Mouse (Mus musculus): ENCODE measurements around the gene Ostc. TPM values are rescaled to one million over a fixed set of nuclear protein-coding genes. Genes with fewer than 3 reads are reported as not detected.

Ostc gene
- 368 and 380 TPM in 2 replicates for polyA plus RNA-seq (2014; fragmentation: Nextera tagmentation; extraction: Ambion mirVana)

DNA sequence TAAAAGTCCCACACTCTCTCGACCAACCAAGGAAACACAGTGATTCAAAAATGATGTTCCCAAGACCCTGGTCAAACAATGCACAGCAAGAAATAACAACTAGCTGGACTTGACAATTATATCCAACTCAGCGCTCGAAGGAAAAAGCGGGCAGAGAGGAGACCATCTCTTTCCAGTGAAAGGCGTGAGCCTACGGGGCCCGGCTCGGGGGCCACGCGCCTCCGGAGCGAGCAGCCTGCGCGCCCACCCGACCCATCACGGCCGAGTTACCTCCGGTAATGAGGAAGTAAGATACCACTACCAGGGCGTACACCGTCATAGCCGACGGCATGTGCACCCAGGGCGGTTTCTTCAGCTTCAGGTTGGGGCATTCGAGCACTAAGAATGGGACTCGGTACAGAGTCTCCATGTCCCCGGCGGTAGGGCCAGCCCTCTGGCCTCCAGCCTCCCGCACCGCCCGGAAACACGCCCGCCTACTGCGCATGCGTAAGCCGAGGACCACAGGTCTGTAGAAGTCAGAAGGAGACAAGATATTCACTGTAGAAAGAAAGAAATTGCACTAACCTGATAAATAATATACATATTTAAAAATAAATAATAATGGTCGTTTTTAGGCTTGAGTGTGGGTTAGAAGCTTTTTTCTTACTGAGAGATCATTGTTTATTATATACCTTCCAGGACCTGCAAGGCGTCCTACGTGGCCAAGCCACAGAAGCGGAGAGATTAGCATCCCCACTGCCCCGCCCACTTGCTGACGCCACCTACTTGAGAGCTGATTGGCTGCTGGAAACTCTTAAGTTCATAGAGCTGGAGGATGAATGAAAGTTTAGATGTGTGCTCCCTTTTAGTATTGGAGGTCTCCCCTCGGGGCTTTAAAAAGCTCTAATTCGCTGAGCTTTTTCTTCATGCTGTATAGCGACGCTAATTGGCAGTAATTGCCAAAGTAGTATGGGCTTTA, at the start of gene Ostc:
Ostc (minus strand) TSS at position 478 of the 958 bp plus-strand sequence.
- peak; percentile 97 for ATAC-seq (replicated peaks; ENCODE audit: low FRiP score, low TSS enrichment, low read depth)

DNA sequence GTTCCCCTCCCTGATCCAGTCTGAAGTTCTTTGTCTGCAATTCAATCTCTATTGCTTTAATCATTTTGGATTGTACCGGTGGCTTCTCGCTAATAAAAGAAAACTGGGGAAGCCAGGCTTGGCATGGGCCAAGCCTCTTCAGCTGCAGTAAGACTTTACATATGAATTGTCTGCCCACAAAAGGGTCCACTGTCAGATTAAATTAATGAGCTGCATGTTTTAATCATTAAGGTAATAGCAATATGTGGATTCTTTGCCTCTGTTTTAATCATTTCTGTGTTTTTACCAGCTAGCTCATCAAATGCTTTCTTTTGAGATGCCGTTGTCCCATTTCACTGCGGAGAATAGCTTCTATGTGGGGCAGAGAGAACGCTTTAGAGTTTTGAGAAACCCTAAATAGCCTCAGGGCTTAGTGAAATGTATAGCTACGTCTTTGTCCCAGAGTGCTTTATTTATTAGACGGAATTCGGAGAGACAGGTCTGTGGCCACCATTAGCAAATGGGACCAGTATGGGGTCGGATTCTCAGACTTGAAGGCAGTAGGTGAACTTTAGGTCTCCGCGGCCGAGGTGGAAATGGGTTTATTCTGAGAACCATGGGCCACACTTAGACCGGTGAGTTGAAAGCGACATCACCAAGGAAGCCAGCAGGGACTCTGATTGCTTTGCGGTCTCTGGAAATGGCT, 49.1 kb upstream of the Ostc start:
- WGBS, result 80% methylated on average over 15 of the region's 15 CpGs
- Histone ChIP-seq H3K9me3 (ENCODE audit: control insufficient read depth, low read length) (no peaks in the 10 kb centered on the region), H3K4me1 (replicated peaks; ENCODE audit: control insufficient read depth, insufficient read depth, low read length) (no peaks in the 10 kb centered on the region), H3K9ac (ENCODE audit: low read length) (no peak overlapping the region), H3K36me3 (ENCODE audit: control insufficient read depth, insufficient read depth, low read length) (no peaks in the 10 kb centered on the region), H3K4me3 (ENCODE audit: low read depth, low read length) (no peak overlapping the region), H3K27me3 (replicated peaks; ENCODE audit: control insufficient read depth, insufficient read depth, low read length) (no peaks in the 10 kb centered on the region), H3K4me2 (ENCODE audit: low read length) (no peak overlapping the region), H3K27ac (ENCODE audit: low read depth) (no peak overlapping the region)
- no peak for DNase-seq (ENCODE audit: low spot score)
- ATAC-seq (replicated peaks; ENCODE audit: low FRiP score, low TSS enrichment, low read depth), result no peak

More for the DNA sequence above, at the start of gene Ostc:
- Histone ChIP-seq H3K4me2 (ENCODE audit: low read length) (peak within 1 kb of the TSS; percentile 91), H3K27me3 (replicated peaks; ENCODE audit: control insufficient read depth, insufficient read depth, low read length) (no peaks in the 10 kb centered on the region), H3K9me3 (ENCODE audit: control insufficient read depth, low read length) (no peaks in the 10 kb centered on the region), H3K4me3 (ENCODE audit: low read depth, low read length) (peak within 1 kb of the TSS; percentile 93), H3K9ac (ENCODE audit: low read length) (peak within 1 kb of the TSS; percentile 89), H3K27ac (ENCODE audit: low read depth) (peak within 1 kb of the TSS; percentile 88), H3K4me1 (replicated peaks; ENCODE audit: control insufficient read depth, insufficient read depth, low read length) (peaks cover 12% of the 10 kb centered on the region), H3K36me3 (ENCODE audit: control insufficient read depth, insufficient read depth, low read length) (peaks cover 11% of the 10 kb centered on the region)
- DNase-seq (ENCODE audit: low spot score), result peak; percentile 96
- 0% methylated on average over 45 of the region's 45 CpGs for WGBS

DNA sequence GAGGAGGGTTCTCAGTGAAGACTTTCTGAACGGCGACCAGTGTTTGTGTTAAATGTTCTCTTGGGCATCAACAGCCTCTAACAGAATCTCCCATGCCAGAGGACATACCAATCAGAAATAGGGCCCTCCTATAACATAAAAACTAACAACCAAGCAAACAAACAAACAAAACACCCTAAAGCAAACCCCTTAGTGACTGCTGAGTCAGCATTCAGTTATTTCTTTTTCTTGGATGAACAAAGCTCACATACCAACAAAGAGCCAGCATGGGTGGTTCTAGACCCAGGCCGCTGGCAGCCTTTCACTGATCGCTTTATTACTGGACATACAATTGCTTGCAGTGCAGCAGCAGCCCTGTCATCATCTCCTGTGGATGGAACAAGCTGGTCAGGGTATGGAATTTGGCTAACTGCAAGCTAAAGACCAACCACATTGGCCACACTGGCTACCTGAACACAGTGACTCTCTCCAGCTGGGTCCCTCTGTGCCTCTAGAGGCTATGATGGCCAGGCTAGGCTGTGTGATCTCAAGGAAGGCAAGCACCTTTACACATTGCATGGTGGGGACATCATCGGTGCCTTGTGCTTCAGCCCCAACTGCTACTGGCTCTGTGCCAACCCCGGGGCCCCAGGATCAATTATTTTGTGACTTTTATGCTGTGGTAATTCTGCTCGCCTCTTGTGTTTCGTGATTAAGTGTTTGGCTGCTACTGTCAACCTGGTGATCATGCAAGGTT, 48.0 kb upstream of the Ostc start:
- H3K36me3 ChIP-seq (ENCODE audit: control insufficient read depth, insufficient read depth, low read length), result no peaks in the 10 kb centered on the region
- no peaks in the 10 kb centered on the region for H3K27me3 ChIP-seq (replicated peaks; ENCODE audit: control insufficient read depth, insufficient read depth, low read length)
- H3K4me1 ChIP-seq (replicated peaks; ENCODE audit: control insufficient read depth, insufficient read depth, low read length), result no peaks in the 10 kb centered on the region
- no peak overlapping the region for H3K4me3 ChIP-seq (ENCODE audit: low read depth, low read length)
- no peak for DNase-seq (ENCODE audit: low spot score)
- no peak overlapping the region for H3K27ac ChIP-seq (ENCODE audit: low read depth)
- WGBS, result 81% methylated on average over 8 of the region's 8 CpGs
- ATAC-seq (replicated peaks; ENCODE audit: low FRiP score, low TSS enrichment, low read depth), result no peak
- H3K9me3 ChIP-seq (ENCODE audit: control insufficient read depth, low read length), result no peaks in the 10 kb centered on the region
- H3K9ac ChIP-seq (ENCODE audit: low read length), result no peak overlapping the region
- no peak overlapping the region for H3K4me2 ChIP-seq (ENCODE audit: low read length)

DNA sequence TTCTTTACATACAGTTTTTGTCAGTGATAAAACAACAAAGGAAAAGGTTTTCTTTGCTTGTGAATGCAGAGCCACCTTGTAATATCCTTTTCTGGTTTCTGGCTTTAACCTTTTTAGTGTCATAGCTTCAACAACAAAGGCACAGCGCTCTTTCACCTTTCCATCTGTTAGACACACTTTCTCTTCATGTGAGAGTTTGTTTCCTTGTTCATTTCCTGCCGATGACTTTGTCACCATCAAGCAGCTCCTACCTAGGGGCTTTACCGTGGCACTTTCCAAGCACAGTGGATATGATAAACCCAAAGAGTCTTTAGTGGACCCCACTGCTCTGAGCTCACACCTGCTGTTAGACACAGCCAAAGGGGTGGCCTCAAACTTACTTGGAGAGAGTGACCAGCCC, 40.0 kb upstream of the Ostc start:
- Histone ChIP-seq H3K36me3 (ENCODE audit: control insufficient read depth, insufficient read depth, low read length) (no peaks in the 10 kb centered on the region), H3K9ac (ENCODE audit: low read length) (no peak overlapping the region), H3K4me3 (ENCODE audit: low read depth, low read length) (no peak overlapping the region), H3K27me3 (replicated peaks; ENCODE audit: control insufficient read depth, insufficient read depth, low read length) (no peaks in the 10 kb centered on the region), H3K4me1 (replicated peaks; ENCODE audit: control insufficient read depth, insufficient read depth, low read length) (no peaks in the 10 kb centered on the region), H3K4me2 (ENCODE audit: low read length) (no peak overlapping the region), H3K27ac (ENCODE audit: low read depth) (no peak overlapping the region), H3K9me3 (ENCODE audit: control insufficient read depth, low read length) (no peaks in the 10 kb centered on the region)
- ATAC-seq (replicated peaks; ENCODE audit: low FRiP score, low TSS enrichment, low read depth) (no peak), DNase-seq (ENCODE audit: low spot score) (no peak)
- WGBS, result 87% methylated on average over 3 of the region's 3 CpGs

- no peaks in the 10 kb centered on the region for H3K9me3 ChIP-seq (ENCODE audit: control insufficient read depth, low read length)
- no peaks in the 10 kb centered on the region for H3K4me1 ChIP-seq (replicated peaks; ENCODE audit: control insufficient read depth, insufficient read depth, low read length)
- WGBS, result 79% methylated on average over 10 of the region's 10 CpGs
- H3K36me3 ChIP-seq (ENCODE audit: control insufficient read depth, insufficient read depth, low read length), result no peaks in the 10 kb centered on the region
- H3K4me3 ChIP-seq (ENCODE audit: low read depth, low read length), result no peak overlapping the region
- no peak overlapping the region for H3K4me2 ChIP-seq (ENCODE audit: low read length)
- DNase-seq (ENCODE audit: low spot score) (no peak), ATAC-seq (replicated peaks; ENCODE audit: low FRiP score, low TSS enrichment, low read depth) (no peak)
- no peak overlapping the region for H3K27ac ChIP-seq (ENCODE audit: low read depth)
- no peak overlapping the region for H3K9ac ChIP-seq (ENCODE audit: low read length)
- no peaks in the 10 kb centered on the region for H3K27me3 ChIP-seq (replicated peaks; ENCODE audit: control insufficient read depth, insufficient read depth, low read length)
Measured at GRCm38 (mm10) chr3:130746673-130747619, 37.7 kb upstream of the Ostc start.

- DNase-seq (ENCODE audit: low spot score) (no peak), ATAC-seq (replicated peaks; ENCODE audit: low FRiP score, low TSS enrichment, low read depth) (no peak)
- no peak overlapping the region for H3K27ac ChIP-seq (ENCODE audit: low read depth)
- H3K4me1 ChIP-seq (replicated peaks; ENCODE audit: control insufficient read depth, insufficient read depth, low read length), result no peaks in the 10 kb centered on the region
- no peak overlapping the region for H3K4me3 ChIP-seq (ENCODE audit: low read depth, low read length)
- H3K36me3 ChIP-seq (ENCODE audit: control insufficient read depth, insufficient read depth, low read length), result no peaks in the 10 kb centered on the region
- no peak overlapping the region for H3K4me2 ChIP-seq (ENCODE audit: low read length)
- H3K9ac ChIP-seq (ENCODE audit: low read length), result no peak overlapping the region
- H3K9me3 ChIP-seq (ENCODE audit: control insufficient read depth, low read length), result no peaks in the 10 kb centered on the region
- 29% methylated on average over 21 of the region's 21 CpGs for WGBS
- no peaks in the 10 kb centered on the region for H3K27me3 ChIP-seq (replicated peaks; ENCODE audit: control insufficient read depth, insufficient read depth, low read length)
Measured at GRCm38 (mm10) chr3:130737652-130738361, 28.6 kb upstream of the Ostc start.

- ATAC-seq (replicated peaks; ENCODE audit: low FRiP score, low TSS enrichment, low read depth) (no peak), DNase-seq (ENCODE audit: low spot score) (no peak)
- Histone ChIP-seq H3K4me3 (ENCODE audit: low read depth, low read length) (no peak overlapping the region), H3K36me3 (ENCODE audit: control insufficient read depth, insufficient read depth, low read length) (no peaks in the 10 kb centered on the region), H3K4me2 (ENCODE audit: low read length) (no peak overlapping the region), H3K4me1 (replicated peaks; ENCODE audit: control insufficient read depth, insufficient read depth, low read length) (no peaks in the 10 kb centered on the region), H3K9me3 (ENCODE audit: control insufficient read depth, low read length) (no peaks in the 10 kb centered on the region), H3K27me3 (replicated peaks; ENCODE audit: control insufficient read depth, insufficient read depth, low read length) (no peaks in the 10 kb centered on the region), H3K27ac (ENCODE audit: low read depth) (no peak overlapping the region), H3K9ac (ENCODE audit: low read length) (no peak overlapping the region)
- 51% methylated on average over 4 of the region's 4 CpGs for WGBS
Measured at GRCm38 (mm10) chr3:130736758-130737157, 27.5 kb upstream of the Ostc start.
